Mouse (Mus musculus) neural tube, embryonic 12.5 days (tissue): ENCODE results near the gene Map2k2. TPM values are rescaled to one million over a fixed set of nuclear protein-coding genes. Genes with fewer than 3 reads are reported as not detected.
"Not testable (repeated sequence)": the region's sequence is repeated elsewhere in the genome, so short reads cannot be mapped to it uniquely, and the experiment has no call there.

ENCODE experiments used
- ATAC-seq: fragments of 200-750 bp; cut with Nextera tagmentation; 2 replicates; pipeline ENCODE4 v1.8.0; 2017; ENCODE audit warnings: low read depth, mild to moderate bottlenecking, moderate TSS enrichment, moderate library complexity; ENCODE audit not compliant: low FRiP score
- H3K27ac ChIP-seq: fragments of 300-500 bp; sonication (generic); 2 replicates; pipeline ENCODE4 v1.5.1; 2016
- H3K27me3 ChIP-seq: fragments of 300-500 bp; sonication (generic); replicated peaks from 2 replicates; pipeline ENCODE4 v1.6.1; 2016; ENCODE audit warnings: mild to moderate bottlenecking
- H3K36me3 ChIP-seq: fragments of 300-500 bp; sonication (generic); 2 replicates; pipeline ENCODE4 v1.6.1; 2016; ENCODE audit warnings: mild to moderate bottlenecking
- H3K4me1 ChIP-seq: fragments of 300-500 bp; sonication (generic); 2 replicates; pipeline ENCODE4 v1.6.1; 2016
- H3K4me2 ChIP-seq: fragments of 300-500 bp; sonication (generic); replicated peaks from 2 replicates; pipeline ENCODE4 v1.6.1; 2016; ENCODE audit warnings: mild to moderate bottlenecking
- H3K4me3 ChIP-seq: fragments of 300-500 bp; sonication (generic); 2 replicates; pipeline ENCODE4 v1.5.1; 2016
- H3K9ac ChIP-seq: fragments of 300-500 bp; sonication (generic); 2 replicates; pipeline ENCODE4 v1.6.1; 2016; ENCODE audit warnings: mild to moderate bottlenecking
- H3K9me3 ChIP-seq: fragments of 300-500 bp; sonication (generic); 2 replicates; pipeline ENCODE4 v1.6.1; 2016; ENCODE audit warnings: mild to moderate bottlenecking
- WGBS: fragments of 180-500 bp; shearing (Covaris S2); methylation state at CpG from one replicate; pipeline ENCODE4 v1.1.7; 2016; 5-methylcytosine and 5-hydroxymethylcytosine counted together
- polyA plus RNA-seq: library from polyadenylated mRNA; unstranded; fragments of >200 nt; fragmentation: Nextera tagmentation; extraction: Ambion mirVana; gene quantifications from 2 replicates; pipeline ENCODE4 v1.2.1, GENCODE M21; 2016

Map2k2 gene
- polyA plus RNA-seq, 1 experiment from 2014 or later, result 232 TPM

GRCm38 (mm10) chr10:81152609-81153008 is 46.9 kb downstream of the Map2k2 start:
- peaks cover 83% of the 10 kb centered on the region for H3K36me3 ChIP-seq
- no peak overlapping the region for H3K27ac ChIP-seq
- 77% methylated on average over 12 of the region's 12 CpGs for WGBS

DNA sequence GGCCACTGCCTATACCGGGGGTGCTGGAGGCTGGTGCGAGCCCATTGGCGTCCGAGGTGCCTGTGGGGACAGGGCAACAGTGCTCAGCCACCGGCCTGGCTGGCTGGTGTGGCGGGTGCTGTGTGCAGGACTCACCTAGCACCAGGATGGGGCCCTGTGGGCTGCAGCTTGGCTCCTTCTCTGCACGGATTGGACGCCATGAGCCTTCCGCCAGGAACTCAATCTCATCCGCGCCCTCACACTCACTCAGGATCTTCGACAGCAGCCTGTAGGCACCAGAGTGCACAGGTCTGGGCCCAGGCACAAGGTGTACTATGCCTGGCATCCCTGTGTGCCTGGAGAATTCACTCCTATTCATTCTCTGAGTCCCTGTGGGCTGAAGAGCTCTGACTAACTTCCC is 48.6 kb downstream of the Map2k2 start:
- no peak overlapping the region for H3K27ac ChIP-seq
- no peak for ATAC-seq
- H3K9ac ChIP-seq, result no peak overlapping the region
- H3K36me3 ChIP-seq, result peaks cover 82% of the 10 kb centered on the region
- no peaks in the 10 kb centered on the region for H3K4me1 ChIP-seq
- H3K27me3 ChIP-seq, result no peaks in the 10 kb centered on the region
- H3K4me3 ChIP-seq, result no peak overlapping the region
- no peaks in the 10 kb centered on the region for H3K9me3 ChIP-seq
- WGBS, result 92% methylated on average over 12 of the region's 12 CpGs
- H3K4me2 ChIP-seq, result no peak overlapping the region

More at GRCm38 (mm10) chr10:81152609-81153008, 46.9 kb downstream of the Map2k2 start:
- no peak overlapping the region for H3K9ac ChIP-seq
- no peak overlapping the region for H3K4me2 ChIP-seq
- ATAC-seq, result no peak
- no peaks in the 10 kb centered on the region for H3K4me1 ChIP-seq
- no peaks in the 10 kb centered on the region for H3K27me3 ChIP-seq
- H3K4me3 ChIP-seq, result no peak overlapping the region
- H3K9me3 ChIP-seq, result no peaks in the 10 kb centered on the region

DNA sequence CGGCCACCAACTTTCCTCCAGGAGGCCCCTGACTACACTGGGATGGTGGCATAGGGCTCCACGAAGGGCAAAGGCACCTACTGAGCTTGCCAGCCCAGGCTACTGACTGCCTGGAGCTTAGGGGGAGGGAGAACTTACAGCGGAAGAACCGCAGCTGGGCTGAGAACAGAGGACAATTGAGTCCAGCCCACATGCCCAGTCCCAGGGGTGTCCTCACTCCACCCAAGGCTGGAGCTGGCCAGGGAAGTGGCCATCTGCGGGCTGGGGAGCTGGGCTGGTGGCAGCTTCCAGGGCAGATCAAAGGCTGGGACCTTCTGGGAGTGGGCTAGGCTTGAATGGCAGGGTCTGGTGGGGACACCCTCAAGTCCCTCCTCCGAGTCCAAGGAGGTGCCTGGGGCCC is 49.0 kb downstream of the Map2k2 start:
- no peaks in the 10 kb centered on the region for H3K27me3 ChIP-seq
- H3K4me2 ChIP-seq, result no peak overlapping the region
- no peak overlapping the region for H3K4me3 ChIP-seq
- H3K4me1 ChIP-seq, result no peaks in the 10 kb centered on the region
- H3K36me3 ChIP-seq, result peaks cover 80% of the 10 kb centered on the region
- ATAC-seq, result no peak
- no peaks in the 10 kb centered on the region for H3K9me3 ChIP-seq
- WGBS, result 78% methylated on average over 6 of the region's 6 CpGs
- no peak overlapping the region for H3K9ac ChIP-seq
- H3K27ac ChIP-seq, result no peak overlapping the region

DNA sequence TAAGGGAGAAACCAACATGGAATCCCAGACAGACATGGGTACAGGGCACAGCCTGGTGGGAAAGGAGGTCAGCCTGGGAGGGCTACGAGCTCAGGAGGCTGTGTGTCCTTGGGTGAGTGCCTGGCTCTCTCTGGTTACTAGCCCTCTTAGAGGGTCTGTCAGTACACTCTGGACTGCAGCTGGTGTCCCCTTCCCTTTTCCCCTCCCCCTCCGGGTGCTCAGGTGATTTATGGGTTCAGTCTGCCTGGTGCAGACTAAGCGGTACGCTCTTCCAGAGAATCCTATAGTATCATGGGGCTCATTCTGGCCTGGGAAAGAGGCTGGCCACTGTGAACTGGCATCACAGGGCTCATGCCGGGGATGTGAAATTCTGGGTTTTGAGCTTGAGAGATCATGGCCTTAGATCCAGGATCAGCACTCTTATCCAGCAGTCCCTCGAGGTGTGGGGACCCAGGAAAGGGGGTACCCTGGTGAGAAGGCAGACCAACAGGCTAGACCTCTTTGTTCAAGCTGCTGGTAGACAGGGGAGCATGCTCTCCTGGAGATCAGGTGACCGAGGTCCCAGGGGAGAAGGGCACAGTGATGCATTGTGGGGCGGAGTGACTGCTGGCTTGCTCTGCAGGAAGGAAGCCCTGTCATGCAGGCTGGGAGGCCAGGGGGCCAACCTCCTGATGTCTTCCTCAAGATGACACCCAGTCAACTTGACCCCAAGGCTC is 56.0 kb downstream of the Map2k2 start:
- Histone ChIP-seq H3K9me3 (no peaks in the 10 kb centered on the region), H3K4me2 (peak overlapping the region; percentile 41), H3K36me3 (peaks cover 73% of the 10 kb centered on the region), H3K4me1 (peaks cover 32% of the 10 kb centered on the region), H3K27me3 (no peaks in the 10 kb centered on the region), H3K4me3 (no peak overlapping the region), H3K9ac (0 out of 2 replicates have a peak overlapping the region, but pooled peaks have one; percentile 21), H3K27ac (peak overlapping the region; percentile 50)
- ATAC-seq, result peak; percentile 83
- WGBS, result 47% methylated on average over 8 of the region's 8 CpGs

DNA sequence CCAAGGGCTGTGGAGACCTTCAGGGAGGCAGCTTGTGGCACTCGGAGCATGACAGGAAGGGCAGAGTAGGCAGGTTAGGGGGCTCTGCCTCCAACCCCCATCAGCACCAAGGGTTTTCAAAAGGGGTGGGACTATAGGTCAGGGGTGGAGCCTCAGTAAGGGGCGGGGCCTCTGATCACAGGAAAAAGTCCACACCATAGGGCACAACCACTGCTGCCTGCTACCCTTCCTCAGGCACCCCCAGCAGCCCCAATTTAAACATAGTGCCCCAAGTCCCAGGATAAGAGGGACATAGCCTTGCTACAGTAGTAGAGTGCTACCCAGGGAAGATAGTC is 56.6 kb downstream of the Map2k2 start:
- Histone ChIP-seq H3K4me2 (peak overlapping the region; percentile 41), H3K9ac (no peak overlapping the region), H3K4me3 (no peak overlapping the region), H3K27me3 (no peaks in the 10 kb centered on the region), H3K36me3 (peaks cover 67% of the 10 kb centered on the region), H3K27ac (peak overlapping the region; percentile 50; the same call in 1 of the 2 replicates), H3K9me3 (no peaks in the 10 kb centered on the region), H3K4me1 (peaks cover 34% of the 10 kb centered on the region)
- ATAC-seq, result peak; percentile 31; the same call in 1 of the 2 replicates
- 68% methylated on average over 2 of the region's 2 CpGs for WGBS

DNA sequence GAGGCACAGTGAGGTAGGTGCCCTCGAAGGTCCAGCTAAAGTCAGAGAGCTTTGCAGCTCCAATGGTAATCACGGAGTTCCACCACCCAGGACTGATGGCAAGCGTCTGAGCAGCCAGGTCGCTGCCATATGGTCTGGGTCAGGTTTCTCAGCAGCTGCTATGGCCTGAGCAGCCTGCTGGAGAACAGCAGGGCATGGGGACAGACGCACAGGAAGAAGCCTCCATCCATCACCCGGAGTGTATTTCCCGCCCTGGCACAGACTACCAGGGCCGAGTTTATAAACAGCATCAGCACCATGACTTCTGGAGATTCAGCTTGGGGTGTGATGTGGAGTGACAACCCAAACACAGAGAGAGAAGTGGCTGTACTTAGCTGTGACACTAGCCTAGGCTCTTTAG is 59.4 kb downstream of the Map2k2 start:
- WGBS, result 76% methylated on average over 8 of the region's 8 CpGs
- H3K4me2 ChIP-seq, result 0 out of 2 replicates have a peak overlapping the region, but pooled peaks have one; percentile 2
- H3K27me3 ChIP-seq, result no peaks in the 10 kb centered on the region
- H3K9ac ChIP-seq, result peak overlapping the region; percentile 23; the same call in 1 of the 2 replicates
- H3K9me3 ChIP-seq, result no peaks in the 10 kb centered on the region
- peaks cover 42% of the 10 kb centered on the region for H3K4me1 ChIP-seq
- H3K36me3 ChIP-seq, result peaks cover 43% of the 10 kb centered on the region
- no peak overlapping the region for H3K4me3 ChIP-seq
- no peak for ATAC-seq
- H3K27ac ChIP-seq, result no peak overlapping the region

- Histone ChIP-seq H3K4me3 (peak within 1 kb of the TSS; percentile 89), H3K27ac (no peak within 1 kb of the TSS), H3K27me3 (no peaks in the 10 kb centered on the region), H3K9ac (peak within 1 kb of the TSS; percentile 81), H3K4me1 (peaks cover 28% of the 10 kb centered on the region), H3K36me3 (peaks cover 21% of the 10 kb centered on the region), H3K9me3 (no peaks in the 10 kb centered on the region), H3K4me2 (peak within 1 kb of the TSS; percentile 78)
- peak; percentile 85 for ATAC-seq
- WGBS, result under 1% methylated on average over 62 of the region's 64 CpGs
Measured at GRCm38 (mm10) chr10:81167200-81168086, 61.7 kb downstream of the Map2k2 start, which contains the start of gene Pias4. Gene Pias4 (minus strand): TSS chr10:81167923.

GRCm38 (mm10) chr10:81168087-81168431 is 62.3 kb downstream of the Map2k2 start:
- Histone ChIP-seq H3K9me3 (no peaks in the 10 kb centered on the region), H3K9ac (no peak overlapping the region), H3K4me3 (peak overlapping the region; percentile 89), H3K36me3 (peaks cover 17% of the 10 kb centered on the region), H3K27ac (no peak overlapping the region), H3K27me3 (no peaks in the 10 kb centered on the region), H3K4me2 (peak overlapping the region; percentile 78), H3K4me1 (peaks cover 25% of the 10 kb centered on the region)
- peak; percentile 78 for ATAC-seq
- 11% methylated on average over 5 of the region's 5 CpGs for WGBS

DNA sequence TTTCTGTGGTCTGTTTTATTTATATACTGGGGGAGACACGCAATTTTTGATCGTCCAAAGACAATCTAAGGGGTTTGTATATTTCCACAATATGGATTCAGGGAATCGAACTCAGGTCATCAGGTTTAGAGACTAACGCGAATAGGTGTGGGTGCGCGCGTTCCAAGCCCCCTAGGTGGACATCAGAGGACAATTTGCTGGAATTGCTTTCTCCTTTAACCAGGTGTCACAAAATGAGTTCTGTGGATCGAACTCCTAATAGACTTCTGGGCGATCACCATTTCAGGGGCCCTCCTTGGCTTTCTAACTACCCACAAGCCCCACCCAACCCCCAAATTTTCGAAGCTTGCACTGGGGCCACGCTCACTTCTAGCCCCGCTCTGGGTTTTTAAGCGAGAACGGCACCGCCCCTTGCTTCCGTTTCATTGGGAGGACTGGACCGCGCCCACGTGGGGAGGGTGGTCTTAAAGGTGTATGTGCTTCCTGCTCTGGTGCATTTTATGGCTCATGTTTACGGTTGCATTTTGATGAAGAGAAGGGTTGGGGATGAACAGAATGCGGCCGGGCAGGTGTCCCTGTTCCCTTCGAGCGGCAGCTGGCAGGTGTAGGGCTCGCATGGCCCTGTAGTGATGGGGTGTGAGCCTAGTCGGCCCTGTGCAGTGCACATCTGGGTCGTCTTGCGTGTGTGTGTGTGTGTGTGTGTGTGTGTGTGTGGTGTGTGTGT is 63.0 kb downstream of the Map2k2 start:
- Histone ChIP-seq H3K4me1 (peaks cover 31% of the 10 kb centered on the region), H3K4me2 (peak overlapping the region; percentile 78), H3K9ac (peak overlapping the region; percentile 41; the same call in 1 of the 2 replicates), H3K27me3 (no peaks in the 10 kb centered on the region), H3K27ac (no peak overlapping the region), H3K9me3 (no peaks in the 10 kb centered on the region), H3K4me3 (peak overlapping the region; percentile 89), H3K36me3 (peaks cover 13% of the 10 kb centered on the region)
- peak; percentile 39; the same call in 1 of the 2 replicates for ATAC-seq
- 4% methylated on average over 29 of the region's 29 CpGs for WGBS

GRCm38 (mm10) chr10:81169411-81169900 is 63.7 kb downstream of the Map2k2 start:
- Histone ChIP-seq H3K4me1 (peaks cover 34% of the 10 kb centered on the region), H3K4me2 (peak overlapping the region; percentile 78)
- not testable (repeated sequence) for H3K27me3 ChIP-seq, H3K4me3 ChIP-seq, H3K36me3 ChIP-seq, H3K9ac ChIP-seq, H3K27ac ChIP-seq, ATAC-seq, H3K9me3 ChIP-seq
- 45% methylated on average over 10 of the region's 14 CpGs for WGBS

- ATAC-seq, result 0 out of 2 replicates have a peak, but pooled peaks have one; percentile 4
- H3K4me2 ChIP-seq, result peak overlapping the region; percentile 64
- H3K4me1 ChIP-seq, result peaks cover 37% of the 10 kb centered on the region
- H3K27ac ChIP-seq, result peak overlapping the region; percentile 83
- H3K9me3 ChIP-seq, result no peaks in the 10 kb centered on the region
- WGBS, result 4% methylated on average over 21 of the region's 21 CpGs
- H3K27me3 ChIP-seq, result no peaks in the 10 kb centered on the region
- H3K4me3 ChIP-seq, result no peak overlapping the region
- H3K36me3 ChIP-seq, result peaks cover 9% of the 10 kb centered on the region
- H3K9ac ChIP-seq, result 0 out of 2 replicates have a peak overlapping the region, but pooled peaks have one; percentile 21
Measured at GRCm38 (mm10) chr10:81173132-81173531, 67.4 kb downstream of the Map2k2 start.
